Mouse (Mus musculus) adrenal gland, adult (tissue): ENCODE results near the gene Apobr.

Experiments used
- DNase-seq, 2 experiments: peaks; one replicate each; pipeline ENCODE4 v3.0.0; 2022 to 2023; ENCODE audit warnings: low spot score in 1 of 2; ENCODE audit not compliant: inconsistent age in 2 of 2

Gene Apobr

DNA sequence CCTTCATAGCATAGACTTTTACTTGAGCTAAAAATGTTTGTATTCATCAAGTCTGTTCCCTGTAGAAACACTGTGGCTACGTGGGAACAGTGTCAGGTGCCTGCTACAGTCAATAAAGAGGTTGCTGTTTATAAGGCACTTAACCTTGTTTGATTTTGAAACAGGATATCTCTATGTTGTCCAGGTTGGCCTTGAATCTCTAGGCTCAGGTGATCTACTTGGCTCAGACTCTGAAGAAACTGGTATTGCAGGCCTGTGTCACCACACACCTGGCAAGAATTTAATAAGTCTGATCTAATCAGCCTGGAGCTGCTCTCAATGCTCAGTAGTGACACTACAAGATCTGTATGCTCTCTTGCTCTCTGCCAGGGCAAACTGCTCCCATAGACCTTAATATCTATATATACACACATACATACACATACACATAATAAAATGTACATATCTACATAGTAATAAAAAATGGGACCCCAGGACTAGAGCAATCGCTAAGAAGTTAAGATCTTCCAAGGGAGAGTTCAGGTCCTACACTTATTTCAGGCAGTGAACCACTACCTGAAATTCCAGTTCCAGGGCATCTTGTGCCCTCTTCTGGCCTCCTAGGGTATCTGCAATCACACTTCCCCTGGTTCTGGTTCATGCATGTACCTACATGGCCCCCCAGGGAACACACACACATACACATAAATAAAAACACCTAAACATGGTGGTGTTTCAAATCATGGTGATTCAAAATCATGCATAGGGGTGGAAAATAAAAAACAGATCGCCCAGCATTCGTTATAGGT is 52.2 kb downstream of the Apobr start:
- DNase-seq = peak; percentile 37 to 82
